Mouse (Mus musculus): ENCODE measurements around the gene Abracl. TPM values are rescaled to one million over a fixed set of nuclear protein-coding genes. Genes with fewer than 3 reads are reported as not detected.

Abracl gene
- polyA plus RNA-seq, 1 experiment, result 65.7 TPM

GRCm38 (mm10) chr10:18006756-18007155 is 16.3 kb downstream of the Abracl start:
- Histone ChIP-seq H3K36me3 (ENCODE audit: control insufficient read depth, insufficient read depth) (peaks cover 14% of the 10 kb centered on the region), H3K4me3 (no peak overlapping the region), H3K27me3 (ENCODE audit: control insufficient read depth, insufficient read depth, insufficient read length) (no peaks in the 10 kb centered on the region), H3ac (ENCODE audit: control insufficient read depth, insufficient read length) (no peak overlapping the region), H3K4me2 (ENCODE audit: low read depth) (no peak overlapping the region), H3K79me2 (ENCODE audit: control insufficient read depth, insufficient read depth) (no peaks in the 10 kb centered on the region)
- TF ChIP-seq MYOD1 (IDR thresholded peaks at IDR 0.05; ENCODE audit: control insufficient read depth in 1 of 3, insufficient read length in 2 of 3, low read depth in 2 of 3) (peak in 2 of 3 experiments; percentile 45 to 54), E2F4 (IDR thresholded peaks at IDR 0.05; ENCODE audit: insufficient read depth) (no peak), CEBPB (IDR thresholded peaks at IDR 0.05; ENCODE audit: insufficient read depth, poor library complexity, severe bottlenecking) (no peak), MYOG (IDR thresholded peaks at IDR 0.05; ENCODE audit: control insufficient read depth in 1 of 3, insufficient read depth in 1 of 3, insufficient read length in 2 of 3, low read depth in 2 of 3) (peak in 2 of 3 experiments; percentile 60 to 80)

DNA sequence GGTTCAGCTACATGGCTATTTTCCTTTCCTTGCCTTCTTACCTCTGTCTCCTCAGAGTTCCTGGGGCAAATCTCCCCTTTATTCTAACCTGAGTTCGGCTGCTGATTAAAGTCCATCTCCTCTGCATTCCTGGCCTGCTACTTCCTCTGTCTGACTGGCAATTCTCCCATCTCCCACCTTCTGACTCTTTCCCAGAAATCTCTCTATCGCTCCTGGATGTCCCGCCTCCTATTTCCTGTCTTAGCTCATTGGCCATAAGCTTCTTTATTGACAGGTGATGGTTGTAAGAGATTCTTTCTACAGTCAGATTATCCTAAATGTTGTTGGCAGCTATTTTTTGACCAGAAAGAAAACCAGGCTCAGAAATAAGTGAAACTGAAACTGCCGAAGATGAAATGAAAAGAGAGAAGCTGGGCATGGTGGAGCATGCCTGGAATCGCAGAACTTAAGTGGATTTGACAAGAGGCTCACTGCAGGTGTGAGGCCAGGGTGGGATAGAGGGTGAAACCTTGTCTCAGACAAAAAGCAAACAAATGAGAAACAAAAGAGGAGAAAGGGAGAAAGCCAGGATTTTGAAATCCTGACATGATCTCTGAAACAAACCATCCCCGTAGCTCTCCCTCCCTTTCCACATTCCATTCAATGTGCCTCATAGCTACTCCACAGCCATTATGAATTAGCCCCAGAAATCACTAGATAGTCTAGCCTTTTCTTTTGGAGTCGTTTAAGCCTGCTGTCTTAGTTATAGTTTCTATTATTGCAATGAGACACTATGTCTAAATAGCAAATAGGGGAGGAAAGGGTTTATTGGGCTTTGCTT is 17.7 kb downstream of the Abracl start:
- TF ChIP-seq POLR2A (IDR thresholded peaks at IDR 0.05; ENCODE audit: insufficient read length, low read depth), result no peak
- no peak for TF ChIP-seq MYOD1 (IDR thresholded peaks at IDR 0.05; ENCODE audit: control insufficient read depth in 1 of 3, insufficient read length in 2 of 3, low read depth in 2 of 3)
- TF ChIP-seq MYOG (IDR thresholded peaks at IDR 0.05; ENCODE audit: control insufficient read depth in 1 of 3, insufficient read depth in 1 of 3, insufficient read length in 2 of 3, low read depth in 2 of 3), result no peak
- no peak for TF ChIP-seq TCF12 (IDR thresholded peaks at IDR 0.05; ENCODE audit: insufficient read depth, poor library complexity, severe bottlenecking)
- TF ChIP-seq REST (IDR thresholded peaks at IDR 0.05; ENCODE audit: insufficient read depth, insufficient read length), result no peak
- no peak for TF ChIP-seq CEBPB (IDR thresholded peaks at IDR 0.05; ENCODE audit: insufficient read depth, poor library complexity, severe bottlenecking)
- TF ChIP-seq POLR2AphosphoS2 (IDR thresholded peaks at IDR 0.05; ENCODE audit: insufficient read length, low read depth), result no peak
- TF ChIP-seq E2F4 (IDR thresholded peaks at IDR 0.05; ENCODE audit: insufficient read depth), result no peak
- TF ChIP-seq USF1 (IDR thresholded peaks at IDR 0.05; ENCODE audit: low read depth), result no peak
- TF ChIP-seq SRF (IDR thresholded peaks at IDR 0.05; ENCODE audit: control insufficient read depth, insufficient read length, low read depth), result no peak
- no peak for TF ChIP-seq TCF3 (IDR thresholded peaks at IDR 0.05; ENCODE audit: insufficient read length, low read depth)
- no peak for TF ChIP-seq MAX (IDR thresholded peaks at IDR 0.05; ENCODE audit: low read depth)
- Histone ChIP-seq H3K36me3 (ENCODE audit: control insufficient read depth, insufficient read depth) (peaks cover 5% of the 10 kb centered on the region), H3K27me3 (ENCODE audit: control insufficient read depth, insufficient read depth, insufficient read length) (no peaks in the 10 kb centered on the region), H3K4me2 (ENCODE audit: low read depth) (peak overlapping the region; percentile 82), H3K4me3 (no peak overlapping the region), H3ac (ENCODE audit: control insufficient read depth, insufficient read length) (no peak overlapping the region), H3K79me2 (ENCODE audit: control insufficient read depth, insufficient read depth) (no peaks in the 10 kb centered on the region)

DNA sequence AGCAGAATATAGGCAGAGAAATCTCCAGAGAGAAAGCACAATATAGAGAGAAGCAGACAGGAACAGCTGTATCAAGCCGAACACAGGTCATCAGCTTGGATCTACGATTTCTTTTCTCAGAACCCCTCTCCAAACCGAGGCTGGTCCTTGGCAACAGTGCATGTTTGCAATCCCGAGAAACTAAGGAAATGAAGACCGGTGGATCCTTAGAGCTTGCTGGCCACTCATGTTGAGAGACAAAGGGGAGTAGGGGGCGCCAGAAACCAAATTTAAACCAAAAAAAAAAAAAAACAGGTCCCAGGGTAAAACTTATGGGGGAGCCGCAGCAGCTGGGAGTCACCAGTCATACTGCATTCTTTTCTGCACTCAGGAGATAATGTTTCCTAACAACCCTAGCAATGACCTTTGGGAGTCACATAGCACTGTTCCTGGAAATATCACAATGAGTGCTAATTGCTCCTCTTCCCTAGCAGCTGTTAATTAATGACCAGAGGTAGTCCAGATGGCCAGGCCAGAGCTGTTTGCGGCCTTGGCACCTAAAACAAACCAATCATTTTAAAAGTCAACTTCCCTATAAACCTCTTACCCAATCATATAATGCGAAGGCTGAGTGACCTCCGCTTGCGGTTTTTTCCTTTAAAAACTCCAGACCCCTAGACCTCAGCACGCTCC is 19.0 kb downstream of the Abracl start:
- Histone ChIP-seq H3K79me2 (ENCODE audit: control insufficient read depth, insufficient read depth) (no peaks in the 10 kb centered on the region), H3ac (ENCODE audit: control insufficient read depth, insufficient read length) (no peak overlapping the region), H3K36me3 (ENCODE audit: control insufficient read depth, insufficient read depth) (no peaks in the 10 kb centered on the region), H3K27me3 (ENCODE audit: control insufficient read depth, insufficient read depth, insufficient read length) (no peaks in the 10 kb centered on the region), H3K4me3 (no peak overlapping the region), H3K4me2 (ENCODE audit: low read depth) (no peak overlapping the region)
- TF ChIP-seq POLR2AphosphoS2 (IDR thresholded peaks at IDR 0.05; ENCODE audit: insufficient read length, low read depth) (no peak), POLR2A (IDR thresholded peaks at IDR 0.05; ENCODE audit: insufficient read length, low read depth) (no peak), CEBPB (IDR thresholded peaks at IDR 0.05; ENCODE audit: insufficient read depth, poor library complexity, severe bottlenecking) (no peak), MAX (IDR thresholded peaks at IDR 0.05; ENCODE audit: low read depth) (no peak), SRF (IDR thresholded peaks at IDR 0.05; ENCODE audit: control insufficient read depth, insufficient read length, low read depth) (no peak), TCF3 (IDR thresholded peaks at IDR 0.05; ENCODE audit: insufficient read length, low read depth) (no peak), E2F4 (IDR thresholded peaks at IDR 0.05; ENCODE audit: insufficient read depth) (no peak), TCF12 (IDR thresholded peaks at IDR 0.05; ENCODE audit: insufficient read depth, poor library complexity, severe bottlenecking) (no peak), MYOD1 (IDR thresholded peaks at IDR 0.05; ENCODE audit: control insufficient read depth in 1 of 3, insufficient read length in 2 of 3, low read depth in 2 of 3) (no peak), MYOG (IDR thresholded peaks at IDR 0.05; ENCODE audit: control insufficient read depth in 1 of 3, insufficient read depth in 1 of 3, insufficient read length in 2 of 3, low read depth in 2 of 3) (no peak), USF1 (IDR thresholded peaks at IDR 0.05; ENCODE audit: low read depth) (no peak), REST (IDR thresholded peaks at IDR 0.05; ENCODE audit: insufficient read depth, insufficient read length) (no peak)

- TF ChIP-seq POLR2A (IDR thresholded peaks at IDR 0.05; ENCODE audit: insufficient read length, low read depth) (no peak), REST (IDR thresholded peaks at IDR 0.05; ENCODE audit: insufficient read depth, insufficient read length) (no peak), SRF (IDR thresholded peaks at IDR 0.05; ENCODE audit: control insufficient read depth, insufficient read length, low read depth) (no peak), POLR2AphosphoS2 (IDR thresholded peaks at IDR 0.05; ENCODE audit: insufficient read length, low read depth) (no peak), TCF12 (IDR thresholded peaks at IDR 0.05; ENCODE audit: insufficient read depth, poor library complexity, severe bottlenecking) (no peak), MYOG (IDR thresholded peaks at IDR 0.05; ENCODE audit: control insufficient read depth in 1 of 3, insufficient read depth in 1 of 3, insufficient read length in 2 of 3, low read depth in 2 of 3) (no peak), MAX (IDR thresholded peaks at IDR 0.05; ENCODE audit: low read depth) (no peak), CEBPB (IDR thresholded peaks at IDR 0.05; ENCODE audit: insufficient read depth, poor library complexity, severe bottlenecking) (no peak), USF1 (IDR thresholded peaks at IDR 0.05; ENCODE audit: low read depth) (no peak), TCF3 (IDR thresholded peaks at IDR 0.05; ENCODE audit: insufficient read length, low read depth) (no peak), E2F4 (IDR thresholded peaks at IDR 0.05; ENCODE audit: insufficient read depth) (no peak), MYOD1 (IDR thresholded peaks at IDR 0.05; ENCODE audit: control insufficient read depth in 1 of 3, insufficient read length in 2 of 3, low read depth in 2 of 3) (no peak)
- Histone ChIP-seq H3K36me3 (ENCODE audit: control insufficient read depth, insufficient read depth) (no peaks in the 10 kb centered on the region), H3ac (ENCODE audit: control insufficient read depth, insufficient read length) (no peak overlapping the region), H3K27me3 (ENCODE audit: control insufficient read depth, insufficient read depth, insufficient read length) (no peaks in the 10 kb centered on the region), H3K79me2 (ENCODE audit: control insufficient read depth, insufficient read depth) (no peaks in the 10 kb centered on the region), H3K4me3 (no peak overlapping the region), H3K4me2 (ENCODE audit: low read depth) (no peak overlapping the region)
Observed at GRCm38 (mm10) chr10:17990576-17990975, 32.5 kb downstream of the Abracl start.
